Mouse (Mus musculus) hindbrain, embryonic 11.5 days (tissue): ENCODE results near the gene Kctd18. TPM values are rescaled to one million over a fixed set of nuclear protein-coding genes. Genes with fewer than 3 reads are reported as not detected.
A peak's percentile ranks its signal among the peaks of the same experiment; 100 is the strongest.
"Not testable (repeated sequence)": the region's sequence is repeated elsewhere in the genome, so short reads cannot be mapped to it uniquely, and the experiment has no call there.

ENCODE experiments used
- ATAC-seq: fragments of 200-750 bp; cut with Nextera tagmentation; 2 replicates; pipeline ENCODE4 v1.8.0; 2017; ENCODE audit warnings: mild to moderate bottlenecking, moderate TSS enrichment, moderate library complexity; ENCODE audit not compliant: low FRiP score
- DNase-seq: peaks from one replicate; pipeline ENCODE4 v3.0.0-alpha.2; 2015; ENCODE audit warnings: low spot score
- H3K27ac ChIP-seq: fragments of 300-500 bp; sonication (generic); 2 replicates; pipeline ENCODE4 v1.5.1; 2014; ENCODE audit warnings: mild to moderate bottlenecking, low read depth, low read length
- H3K27me3 ChIP-seq: fragments of 300-500 bp; sonication (generic); 2 replicates; pipeline ENCODE4 v1.6.1; 2014; ENCODE audit warnings: mild to moderate bottlenecking, low read length, moderate library complexity, mixed read lengths; ENCODE audit not compliant: control insufficient read depth, insufficient read depth
- H3K36me3 ChIP-seq: fragments of 300-500 bp; sonication (generic); 2 replicates; pipeline ENCODE4 v1.6.1; 2014; ENCODE audit warnings: mild to moderate bottlenecking, low read length, moderate library complexity, mixed read lengths; ENCODE audit not compliant: control insufficient read depth, insufficient read depth
- H3K4me1 ChIP-seq: fragments of 300-500 bp; sonication (generic); replicated peaks from 2 replicates; pipeline ENCODE4 v1.6.1; 2014; ENCODE audit warnings: low read length, mixed read lengths; ENCODE audit not compliant: control insufficient read depth, insufficient read depth
- H3K4me2 ChIP-seq: fragments of 300-500 bp; sonication (generic); replicated peaks from 2 replicates; pipeline ENCODE4 v1.6.1; 2014; ENCODE audit warnings: mild to moderate bottlenecking, low read depth, low read length
- H3K4me3 ChIP-seq: fragments of 300-500 bp; sonication (generic); 2 replicates; pipeline ENCODE4 v1.5.1; 2014; ENCODE audit warnings: low read depth, low read length
- H3K9ac ChIP-seq: fragments of 300-500 bp; sonication (generic); 2 replicates; pipeline ENCODE4 v1.6.1; 2014; ENCODE audit warnings: low read depth, low read length
- H3K9me3 ChIP-seq: fragments of 300-500 bp; sonication (generic); 2 replicates; pipeline ENCODE4 v1.6.1; 2016; ENCODE audit warnings: low read length; ENCODE audit not compliant: control insufficient read depth
- WGBS: fragments of 180-500 bp; shearing (Covaris S2); extraction: QIAGEN DNeasy Blood & Tissue Kit; methylation state at CpG from one replicate; pipeline ENCODE4 v1.1.7; 2014; 5-methylcytosine and 5-hydroxymethylcytosine counted together
- polyA plus RNA-seq: library from polyadenylated mRNA; unstranded; fragments of >200 nt; fragmentation: Nextera tagmentation; extraction: Ambion mirVana; gene quantifications from 2 replicates; pipeline ENCODE4 v1.2.1, GENCODE M21; 2014

Gene Kctd18
- polyA plus RNA-seq, 1 experiment from 2014 or later: 19.3 TPM

DNA sequence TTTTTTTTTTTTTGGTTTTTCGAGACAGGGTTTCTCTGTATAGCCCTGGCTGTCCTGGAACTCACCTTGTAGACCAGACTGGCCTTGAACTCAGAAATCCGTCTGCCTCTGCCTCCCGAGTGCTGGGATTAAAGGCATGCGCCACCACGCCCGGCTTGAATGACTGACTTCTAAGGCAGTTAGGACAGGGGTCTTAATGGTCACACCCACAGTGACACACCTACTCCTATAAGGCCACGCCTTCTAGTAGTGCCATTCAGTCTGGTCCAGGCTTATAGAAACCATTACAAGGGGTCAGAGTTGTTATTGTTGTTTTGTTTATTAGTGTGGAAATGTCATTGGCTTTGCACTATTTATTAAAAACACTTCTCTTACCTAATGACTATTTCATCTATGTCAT, 12.4 kb downstream of the Kctd18 start:
- WGBS: 94% methylated on average over 7 of the region's 7 CpGs
- ATAC-seq, H3K4me3 ChIP-seq, H3K9me3 ChIP-seq, H3K36me3 ChIP-seq, H3K4me2 ChIP-seq, H3K4me1 ChIP-seq, H3K27ac ChIP-seq, H3K27me3 ChIP-seq, H3K9ac ChIP-seq, DNase-seq: not testable (repeated sequence)

DNA sequence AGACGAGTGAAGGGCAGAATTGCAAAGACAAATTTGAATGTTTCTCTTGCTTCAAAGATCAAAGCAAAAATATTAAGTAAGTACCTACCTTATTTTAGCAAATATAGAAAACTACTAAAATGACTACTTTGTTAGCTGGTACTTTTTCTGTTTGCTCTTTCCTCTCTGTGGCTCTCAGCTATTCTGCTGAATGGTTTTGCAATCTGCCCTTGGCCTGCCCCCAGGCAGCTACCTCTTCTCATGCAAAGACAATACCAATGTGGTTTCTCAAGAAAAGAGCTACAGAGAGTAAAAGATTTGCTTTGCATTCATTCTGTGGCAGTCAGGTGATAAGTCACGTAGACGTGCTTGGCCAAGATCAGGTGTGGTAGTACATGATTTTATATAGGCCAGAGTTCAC, 20.6 kb downstream of the Kctd18 start:
- no peak overlapping the region for H3K9ac ChIP-seq
- 90% methylated on average over 3 of the region's 3 CpGs for WGBS
- H3K4me2 ChIP-seq: no peak overlapping the region
- no peaks in the 10 kb centered on the region for H3K4me1 ChIP-seq
- ATAC-seq (no peak), DNase-seq (no peak)
- no peaks in the 10 kb centered on the region for H3K27me3 ChIP-seq
- no peak overlapping the region for H3K4me3 ChIP-seq
- H3K36me3 ChIP-seq: no peaks in the 10 kb centered on the region
- no peak overlapping the region for H3K27ac ChIP-seq
- no peaks in the 10 kb centered on the region for H3K9me3 ChIP-seq

DNA sequence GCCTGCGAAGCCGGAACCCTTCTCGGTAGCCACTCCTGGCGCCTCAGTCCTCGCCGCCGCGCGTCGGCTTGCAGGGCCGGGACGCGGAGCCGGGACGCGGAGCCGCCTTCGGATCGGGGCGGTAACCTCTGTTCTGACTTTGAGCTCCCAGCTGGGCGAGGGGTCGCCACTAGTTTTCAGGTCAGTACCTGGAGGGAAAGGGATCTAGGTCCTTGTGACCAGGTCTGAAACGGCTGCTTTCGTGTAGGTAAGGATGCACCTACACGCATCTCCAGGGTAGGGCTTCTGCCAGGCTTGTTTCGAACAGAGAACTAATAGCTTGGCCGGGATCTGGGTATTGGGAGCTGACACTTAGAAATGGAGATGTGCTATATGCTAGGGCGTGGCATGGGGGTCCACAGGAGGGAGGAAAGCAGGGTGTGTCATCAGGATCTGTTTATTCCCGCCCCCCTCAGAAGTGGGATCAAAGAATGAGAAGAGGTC, 22.6 kb downstream of the Kctd18 start:
- peak overlapping the region; percentile 71 for H3K27ac ChIP-seq

DNA sequence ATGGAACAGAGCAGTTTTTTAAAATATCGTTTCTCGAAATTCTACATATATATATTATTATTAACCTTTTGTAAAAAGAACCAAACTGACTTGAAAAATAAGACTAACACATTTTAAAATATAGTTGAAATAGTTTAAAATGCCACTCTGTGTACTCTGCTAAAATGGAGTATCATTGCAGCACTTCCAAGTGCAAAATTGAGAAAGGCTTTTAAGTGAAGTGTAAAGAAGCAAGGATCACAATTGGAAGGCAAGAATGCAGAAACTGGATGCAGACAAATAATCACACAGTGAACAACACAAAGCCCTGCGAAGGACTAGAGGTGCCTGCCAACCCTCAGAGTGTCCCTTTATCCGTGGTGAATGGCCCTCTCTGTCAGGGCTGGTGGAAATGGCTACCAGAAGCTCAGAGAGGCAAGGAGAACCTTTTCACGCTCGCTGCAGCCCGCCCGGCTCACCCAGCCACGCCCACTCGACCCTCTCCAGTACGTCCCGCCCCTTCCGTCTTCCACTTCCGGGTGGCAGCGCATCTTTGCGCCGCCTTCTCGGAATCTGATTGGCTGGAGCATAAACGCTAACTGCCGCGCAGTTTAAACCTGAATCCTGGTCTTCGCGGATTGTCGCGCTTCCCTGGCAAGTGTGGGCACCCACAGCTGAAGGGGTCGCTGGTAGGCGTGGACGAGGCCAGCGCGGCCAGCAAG, 23.2 kb downstream of the Kctd18 start, which contains the start of gene Sgo2a:
Gene Sgo2a (plus strand): TSS at position 540 of the 701 bp plus-strand sequence.
- DNase-seq (peak; percentile 98), ATAC-seq (peak; percentile 99)
- peak within 1 kb of the TSS; percentile 71 for H3K27ac ChIP-seq
- H3K9ac ChIP-seq: peak within 1 kb of the TSS; percentile 83
- no peaks in the 10 kb centered on the region for H3K4me1 ChIP-seq
- H3K27me3 ChIP-seq: no peaks in the 10 kb centered on the region
- H3K36me3 ChIP-seq: no peaks in the 10 kb centered on the region
- H3K4me3 ChIP-seq: peak within 1 kb of the TSS; percentile 89
- WGBS: 7% methylated on average over 30 of the region's 30 CpGs
- H3K4me2 ChIP-seq: peak within 1 kb of the TSS; percentile 51
- H3K9me3 ChIP-seq: no peaks in the 10 kb centered on the region

More for the DNA sequence above, 22.6 kb downstream of the Kctd18 start:
- peak overlapping the region; percentile 89 for H3K4me3 ChIP-seq
- no peaks in the 10 kb centered on the region for H3K27me3 ChIP-seq
- peak overlapping the region; percentile 51 for H3K4me2 ChIP-seq
- H3K4me1 ChIP-seq: no peaks in the 10 kb centered on the region
- H3K9ac ChIP-seq: peak overlapping the region; percentile 83
- H3K9me3 ChIP-seq: no peaks in the 10 kb centered on the region
- WGBS: 0% methylated on average over 29 of the region's 29 CpGs
- H3K36me3 ChIP-seq: no peaks in the 10 kb centered on the region
- ATAC-seq (peak; percentile 72), DNase-seq (no peak)

DNA sequence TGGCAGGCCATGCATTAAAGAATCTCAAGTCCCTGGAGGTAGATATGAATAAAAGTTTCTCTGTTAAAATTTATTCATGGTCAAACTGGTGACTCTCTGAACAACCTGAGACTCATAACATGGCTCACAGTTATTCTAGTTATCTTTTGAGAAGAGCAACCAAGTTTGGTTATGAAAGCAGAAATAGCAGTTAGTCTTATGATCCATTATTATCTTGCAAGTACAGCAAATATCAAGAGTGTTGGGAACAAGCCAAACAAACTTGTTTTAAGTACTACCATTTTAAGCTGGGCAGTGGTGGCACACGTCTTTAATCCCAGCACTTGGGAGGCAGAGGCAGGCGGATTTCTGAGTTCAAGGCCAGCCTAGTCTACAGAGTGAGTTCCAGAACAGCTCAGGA, 27.5 kb downstream of the Kctd18 start:
- Histone ChIP-seq H3K36me3 (no peaks in the 10 kb centered on the region), H3K4me3 (no peak overlapping the region), H3K9ac (no peak overlapping the region), H3K27me3 (no peaks in the 10 kb centered on the region), H3K9me3 (no peaks in the 10 kb centered on the region), H3K4me1 (no peaks in the 10 kb centered on the region), H3K27ac (no peak overlapping the region), H3K4me2 (no peak overlapping the region)
- 85% methylated on average over 2 of the region's 2 CpGs for WGBS
- ATAC-seq (no peak), DNase-seq (no peak)

DNA sequence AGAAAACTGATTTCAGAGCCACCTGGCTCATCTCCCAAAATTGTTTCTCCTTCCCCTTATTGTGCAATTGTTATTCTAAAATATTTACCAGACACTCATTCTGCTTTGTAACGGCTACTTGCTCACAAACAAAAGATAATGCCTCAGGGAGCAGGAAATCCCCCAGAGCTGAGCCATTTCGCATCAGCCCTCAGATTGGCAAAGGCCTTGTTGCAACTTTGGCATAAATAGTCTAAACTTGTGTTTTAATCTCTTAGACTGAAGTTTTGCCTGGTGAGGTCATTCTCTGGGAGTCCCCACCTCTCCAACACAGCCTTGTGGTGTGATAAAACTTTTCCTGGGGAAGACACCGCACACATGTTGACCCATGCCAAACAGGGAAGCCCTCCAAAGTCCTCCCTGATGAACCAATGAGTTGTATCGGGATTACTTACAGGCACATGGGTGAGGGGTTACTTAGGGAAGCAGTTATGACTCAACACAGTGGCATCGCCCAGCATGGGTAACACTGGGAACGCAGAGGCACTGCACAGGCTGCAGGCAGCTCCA, 29.6 kb downstream of the Kctd18 start:
- WGBS: 76% methylated on average over 6 of the region's 6 CpGs
- H3K9ac ChIP-seq: 0 out of 2 replicates have a peak overlapping the region, but pooled peaks have one; percentile 4
- no peaks in the 10 kb centered on the region for H3K27me3 ChIP-seq
- H3K27ac ChIP-seq: no peak overlapping the region
- H3K4me1 ChIP-seq: no peaks in the 10 kb centered on the region
- DNase-seq: no peak
- no peak for ATAC-seq
- H3K4me3 ChIP-seq: no peak overlapping the region
- no peak overlapping the region for H3K4me2 ChIP-seq
- H3K36me3 ChIP-seq: no peaks in the 10 kb centered on the region
- H3K9me3 ChIP-seq: no peaks in the 10 kb centered on the region

DNA sequence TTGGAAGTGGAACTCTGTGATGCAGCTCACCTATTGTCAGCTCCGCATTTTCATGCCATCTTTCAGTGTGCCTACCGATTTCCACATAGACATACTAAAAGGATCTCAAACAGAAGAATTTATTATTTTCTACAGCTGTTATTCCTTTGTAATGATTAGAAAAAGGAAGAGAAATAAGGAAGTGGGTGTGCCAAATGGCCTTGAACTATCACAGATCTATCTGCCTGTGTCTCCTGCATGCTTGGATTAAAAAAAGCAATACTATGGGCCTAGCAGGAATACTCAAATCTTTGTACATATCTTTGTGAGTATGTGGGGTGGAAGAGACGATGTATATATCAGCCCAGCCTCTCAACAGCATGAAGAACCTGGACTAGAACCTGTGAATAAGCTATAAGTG, 41.9 kb downstream of the Kctd18 start:
- DNase-seq (no peak), ATAC-seq (no peak)
- no peak overlapping the region for H3K9ac ChIP-seq
- no peak overlapping the region for H3K4me3 ChIP-seq
- no peaks in the 10 kb centered on the region for H3K27me3 ChIP-seq
- 91% methylated on average over 3 of the region's 3 CpGs for WGBS
- no peaks in the 10 kb centered on the region for H3K4me1 ChIP-seq
- H3K9me3 ChIP-seq: no peaks in the 10 kb centered on the region
- no peak overlapping the region for H3K4me2 ChIP-seq
- H3K36me3 ChIP-seq: no peaks in the 10 kb centered on the region
- H3K27ac ChIP-seq: no peak overlapping the region

DNA sequence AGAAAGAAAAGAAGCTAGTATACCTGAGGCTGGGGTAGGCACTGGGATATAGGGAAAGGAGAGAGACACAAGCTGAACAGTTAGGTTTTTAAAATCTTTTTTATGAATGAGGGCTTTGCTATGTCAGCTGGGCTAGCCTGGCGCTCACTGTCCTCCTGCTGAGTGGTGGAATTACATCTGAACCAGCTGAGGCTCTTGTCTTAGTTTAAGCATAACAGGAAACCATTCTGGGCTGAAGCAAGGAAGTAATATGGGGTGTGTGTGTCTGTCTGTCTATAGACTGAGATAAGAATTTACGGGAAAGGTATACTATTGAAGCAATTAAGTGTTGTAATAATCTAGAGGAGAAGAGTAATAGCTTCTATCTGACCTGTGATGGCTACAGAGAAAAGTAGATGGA, 47.2 kb downstream of the Kctd18 start:
- Histone ChIP-seq H3K4me1 (no peaks in the 10 kb centered on the region), H3K9me3 (no peaks in the 10 kb centered on the region), H3K27ac (no peak overlapping the region), H3K4me3 (no peak overlapping the region), H3K27me3 (no peaks in the 10 kb centered on the region), H3K4me2 (no peak overlapping the region), H3K9ac (no peak overlapping the region), H3K36me3 (no peaks in the 10 kb centered on the region)
- ATAC-seq: no peak
- DNase-seq: no peak
- WGBS: 90% methylated on average over 2 of the region's 2 CpGs
